Mouse (Mus musculus) midbrain, postnatal 0 days (tissue): ENCODE measurements around the gene Ccser1. TPM values are rescaled to one million over a fixed set of nuclear protein-coding genes. Genes with fewer than 3 reads are reported as not detected.

Source experiments
- ATAC-seq: fragments of 200-750 bp; cut with Nextera tagmentation; 2 replicates; pipeline ENCODE4 v1.8.0; 2017; ENCODE audit warnings: moderate number of reproducible peaks, mild to moderate bottlenecking, moderate TSS enrichment, moderate library complexity; ENCODE audit not compliant: low FRiP score
- DNase-seq: peaks from one replicate; pipeline ENCODE4 v3.0.0-alpha.2; 2015; ENCODE audit warnings: low spot score
- H3K27ac ChIP-seq: fragments of 300-500 bp; sonication (generic); 2 replicates; pipeline ENCODE4 v1.5.1; 2014; ENCODE audit warnings: low read depth, mild to moderate bottlenecking, low read length, mixed read lengths
- H3K27me3 ChIP-seq: fragments of 300-500 bp; sonication (generic); 2 replicates; pipeline ENCODE4 v1.6.1; 2014; ENCODE audit warnings: low read length, control low read depth, mixed read lengths; ENCODE audit not compliant: insufficient read depth
- H3K36me3 ChIP-seq: fragments of 300-500 bp; sonication (generic); 2 replicates; pipeline ENCODE4 v1.6.1; 2014; ENCODE audit warnings: low read length, control low read depth, mixed read lengths; ENCODE audit not compliant: insufficient read depth
- H3K4me1 ChIP-seq: fragments of 300-500 bp; sonication (generic); 2 replicates; pipeline ENCODE4 v1.6.1; 2014; ENCODE audit warnings: mild to moderate bottlenecking, control low read depth, antibody characterized with exemption, low read length, mixed read lengths; ENCODE audit not compliant: insufficient read depth
- H3K4me2 ChIP-seq: fragments of 300-500 bp; sonication (generic); 2 replicates; pipeline ENCODE4 v1.6.1; 2014; ENCODE audit warnings: low read depth, mild to moderate bottlenecking, low read length, mixed read lengths; ENCODE audit not compliant: poor library complexity, severe bottlenecking
- H3K4me3 ChIP-seq: fragments of 300-500 bp; sonication (generic); 2 replicates; pipeline ENCODE4 v1.5.1; 2014; ENCODE audit warnings: low read depth, mild to moderate bottlenecking, low read length, moderate library complexity
- H3K9ac ChIP-seq: fragments of 300-500 bp; sonication (generic); replicated peaks from 2 replicates; pipeline ENCODE4 v1.6.1; 2014; ENCODE audit warnings: mild to moderate bottlenecking, low read length, moderate library complexity, mixed read lengths; ENCODE audit not compliant: poor library complexity, severe bottlenecking
- H3K9me3 ChIP-seq: fragments of 300-500 bp; sonication (generic); 2 replicates; pipeline ENCODE4 v1.6.1; 2016; ENCODE audit warnings: low read length, control low read depth
- CTCF ChIP-seq: IDR thresholded peaks from 2 replicates; pipeline ENCODE4 v1.5.1; 2016; ENCODE audit warnings: antibody characterized with exemption, mild to moderate bottlenecking
- WGBS: fragments of 180-500 bp; shearing (Covaris S2); extraction: QIAGEN DNeasy Blood & Tissue Kit; methylation state at CpG from one replicate; pipeline ENCODE4 v1.1.7; 2014; 5-methylcytosine and 5-hydroxymethylcytosine counted together
- polyA plus RNA-seq: library from polyadenylated mRNA; unstranded; fragments of >200 nt; fragmentation: Nextera tagmentation; extraction: Ambion mirVana; gene quantifications from 2 replicates; pipeline ENCODE4 v1.2.1, GENCODE M21; 2015
- total RNA-seq: library from RNA; depleted of rRNA; stranded (reverse); fragments of >200 nt; gene quantifications from 2 replicates; pipeline ENCODE4 v1.2.3, GENCODE M21; 2014

The Ccser1 gene
- total and polyA plus RNA-seq, 2 experiments from 2014 or later = 13.9 to 51.4 TPM

- WGBS = 28% methylated on average over 1 of the region's 1 CpGs
- H3K27ac ChIP-seq = no peak overlapping the region
- H3K9ac ChIP-seq = no peak overlapping the region
- no peak overlapping the region for H3K4me3 ChIP-seq
- TF ChIP-seq CTCF = peak; percentile 52
- DNase-seq = peak; percentile 10
- ATAC-seq = no peak
- H3K36me3 ChIP-seq = no peaks in the 10 kb centered on the region
- H3K9me3 ChIP-seq = no peaks in the 10 kb centered on the region
- no peak overlapping the region for H3K4me2 ChIP-seq
- no peaks in the 10 kb centered on the region for H3K27me3 ChIP-seq
- no peaks in the 10 kb centered on the region for H3K4me1 ChIP-seq
Observed at GRCm38 (mm10) chr6:61902715-61903114, 722.6 kb downstream of the Ccser1 start.

GRCm38 (mm10) chr6:61912896-61913295 is 732.8 kb downstream of the Ccser1 start:
- 94% methylated on average over 3 of the region's 3 CpGs for WGBS
- H3K36me3 ChIP-seq = no peaks in the 10 kb centered on the region
- H3K9ac ChIP-seq = no peak overlapping the region
- DNase-seq = no peak
- TF ChIP-seq CTCF = no peak
- H3K4me2 ChIP-seq = no peak overlapping the region
- no peak for ATAC-seq
- no peaks in the 10 kb centered on the region for H3K27me3 ChIP-seq
- no peak overlapping the region for H3K27ac ChIP-seq
- no peak overlapping the region for H3K4me3 ChIP-seq
- H3K9me3 ChIP-seq = no peaks in the 10 kb centered on the region
- H3K4me1 ChIP-seq = no peaks in the 10 kb centered on the region

- no peak for TF ChIP-seq CTCF
- no peak overlapping the region for H3K4me2 ChIP-seq
- 96% methylated on average over 1 of the region's 1 CpGs for WGBS
- no peaks in the 10 kb centered on the region for H3K9me3 ChIP-seq
- H3K36me3 ChIP-seq = no peaks in the 10 kb centered on the region
- ATAC-seq (no peak), DNase-seq (no peak)
- no peak overlapping the region for H3K9ac ChIP-seq
- H3K27ac ChIP-seq = no peak overlapping the region
- H3K4me1 ChIP-seq = no peaks in the 10 kb centered on the region
- H3K27me3 ChIP-seq = no peaks in the 10 kb centered on the region
- H3K4me3 ChIP-seq = no peak overlapping the region
Observed at GRCm38 (mm10) chr6:61931622-61932021, 751.5 kb downstream of the Ccser1 start.

GRCm38 (mm10) chr6:61936656-61937055 is 756.5 kb downstream of the Ccser1 start:
- ATAC-seq (no peak), DNase-seq (no peak)
- Histone ChIP-seq H3K4me1 (no peaks in the 10 kb centered on the region), H3K4me3 (no peak overlapping the region), H3K4me2 (no peak overlapping the region), H3K9ac (no peak overlapping the region), H3K27me3 (no peaks in the 10 kb centered on the region), H3K27ac (no peak overlapping the region), H3K36me3 (no peaks in the 10 kb centered on the region), H3K9me3 (no peaks in the 10 kb centered on the region)
- TF ChIP-seq CTCF = no peak
- WGBS = 100% methylated on average over 1 of the region's 1 CpGs

- 80% methylated on average over 1 of the region's 1 CpGs for WGBS
- DNase-seq (peak; percentile 20), ATAC-seq (no peak)
- Histone ChIP-seq H3K36me3 (no peaks in the 10 kb centered on the region), H3K9ac (no peak overlapping the region), H3K4me2 (no peak overlapping the region), H3K9me3 (no peaks in the 10 kb centered on the region), H3K27me3 (no peaks in the 10 kb centered on the region), H3K4me3 (no peak overlapping the region), H3K27ac (no peak overlapping the region), H3K4me1 (no peaks in the 10 kb centered on the region)
- TF ChIP-seq CTCF = no peak
Observed at GRCm38 (mm10) chr6:61939236-61939635, 759.1 kb downstream of the Ccser1 start.

GRCm38 (mm10) chr6:61953703-61954102 is 773.6 kb downstream of the Ccser1 start:
- Histone ChIP-seq H3K4me3 (no peak overlapping the region), H3K9ac (no peak overlapping the region), H3K9me3 (no peaks in the 10 kb centered on the region), H3K27ac (no peak overlapping the region), H3K4me2 (no peak overlapping the region), H3K36me3 (no peaks in the 10 kb centered on the region), H3K4me1 (no peaks in the 10 kb centered on the region), H3K27me3 (no peaks in the 10 kb centered on the region)
- no peak for TF ChIP-seq CTCF
- DNase-seq (no peak), ATAC-seq (no peak)
- WGBS = 85% methylated on average over 2 of the region's 2 CpGs
